Mouse (Mus musculus) thymus, postnatal 14 days (tissue): ENCODE results near the gene Atp6v0e.

Experiments used
- DNase-seq: peaks from one replicate; pipeline ENCODE4 v3.0.0; 2021

Atp6v0e gene

DNA sequence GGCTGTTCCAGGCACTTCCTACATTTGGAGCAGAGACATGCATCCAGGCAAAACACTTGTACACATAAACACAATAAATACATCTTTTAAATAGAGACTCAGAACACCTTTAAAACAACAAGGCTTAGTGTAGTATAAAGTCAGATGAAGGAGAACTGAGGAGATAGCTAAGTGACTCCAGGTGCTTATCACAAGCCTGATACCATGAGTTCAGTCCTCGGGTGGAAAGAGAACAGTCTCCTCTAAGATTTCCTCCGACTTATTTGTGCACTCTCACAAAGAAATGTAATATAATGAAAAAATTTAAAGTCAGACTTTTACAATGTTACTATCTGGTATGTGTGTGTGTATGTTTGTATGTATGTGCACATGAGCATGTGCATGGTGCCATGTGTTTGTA is 58.8 kb downstream of the Atp6v0e start:
- DNase-seq, result no peak

DNA sequence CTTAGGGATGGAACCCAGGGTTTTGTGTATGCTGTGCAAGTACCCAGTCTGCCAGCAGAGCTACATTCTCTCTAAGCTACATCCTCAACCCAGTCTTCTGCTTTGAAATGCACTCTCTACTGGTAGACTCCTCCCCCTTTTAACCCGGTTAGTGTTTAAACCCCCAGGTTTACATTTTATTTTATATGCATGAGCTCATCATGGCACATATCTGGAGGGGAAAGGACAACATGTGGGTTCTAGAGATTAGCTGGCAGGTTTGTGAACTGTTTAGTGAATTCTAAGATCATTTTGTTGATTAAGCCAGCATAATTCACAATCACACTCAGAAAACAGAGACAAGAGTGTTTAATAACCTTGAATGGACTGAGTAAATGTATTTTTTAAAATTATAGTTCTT is 61.8 kb downstream of the Atp6v0e start:
- DNase-seq, result no peak

DNA sequence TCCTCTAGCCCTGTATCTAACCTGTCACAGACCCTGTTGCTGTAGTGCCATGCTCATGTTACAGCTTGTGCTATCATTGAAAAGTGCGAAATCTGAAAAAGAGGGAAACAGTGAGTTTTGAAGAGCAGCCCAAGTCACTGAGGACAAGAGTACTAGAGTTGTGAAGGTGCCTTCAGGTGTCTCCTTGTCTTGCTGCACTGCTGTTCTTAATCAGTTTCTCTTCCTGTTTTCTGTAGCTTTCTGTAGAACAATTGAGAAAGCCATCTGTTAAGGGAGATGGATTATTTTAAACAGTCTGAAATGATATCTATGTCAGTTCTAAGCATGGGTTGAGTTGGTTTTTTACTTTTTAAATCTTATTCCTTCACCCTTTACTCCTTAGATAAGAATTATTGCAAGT is 63.6 kb downstream of the Atp6v0e start:
- no peak for DNase-seq

DNA sequence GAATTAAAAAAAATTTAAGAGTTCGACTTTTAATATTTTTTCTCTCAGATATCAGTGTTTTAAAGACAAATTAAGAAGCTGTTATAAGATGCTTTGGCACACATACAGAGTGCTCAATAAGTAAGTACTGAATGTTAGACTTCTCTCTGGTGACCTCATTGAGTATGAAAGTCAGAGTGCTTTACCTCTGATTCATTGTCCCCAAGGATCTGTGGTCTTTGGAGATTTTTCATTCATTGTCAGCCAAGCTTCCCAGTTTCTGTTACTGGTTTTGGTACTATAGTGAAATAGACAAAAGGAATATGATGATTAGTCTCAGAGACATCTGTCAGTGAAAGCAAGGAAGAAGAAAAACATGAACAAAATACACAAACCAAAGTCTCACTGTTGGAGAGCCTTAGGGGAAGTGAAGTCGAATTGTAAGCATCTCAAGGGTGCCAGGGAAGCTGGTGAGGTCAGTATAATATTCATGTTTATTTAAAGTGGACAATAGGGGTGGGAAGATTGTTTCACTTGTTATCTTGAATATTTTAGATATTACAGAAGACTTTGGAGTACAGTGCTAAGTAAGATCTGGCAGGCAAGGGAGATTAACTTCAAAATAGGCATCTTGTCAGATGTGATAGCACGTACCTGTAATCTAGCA is 64.2 kb downstream of the Atp6v0e start:
- no peak for DNase-seq

DNA sequence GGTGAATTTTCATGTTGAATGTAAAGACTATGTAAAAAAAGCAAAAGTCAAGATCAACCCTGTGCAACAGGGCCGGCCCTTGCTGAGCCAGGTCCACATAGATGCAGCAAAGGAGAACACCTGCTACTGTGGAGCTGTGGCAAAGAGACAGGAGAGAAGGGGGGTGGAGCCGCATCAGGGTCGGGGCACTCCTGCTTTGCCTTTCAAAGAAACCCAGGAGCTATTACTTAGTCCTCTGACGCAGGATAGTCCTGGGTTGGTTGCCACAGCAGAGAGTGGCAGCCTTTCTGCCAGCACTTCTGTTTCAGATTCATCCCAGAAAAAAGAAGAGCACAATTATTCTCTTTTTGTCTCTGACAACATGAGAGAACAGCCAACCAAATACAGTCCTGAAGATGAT is 79.5 kb downstream of the Atp6v0e start:
- no peak for DNase-seq

DNA sequence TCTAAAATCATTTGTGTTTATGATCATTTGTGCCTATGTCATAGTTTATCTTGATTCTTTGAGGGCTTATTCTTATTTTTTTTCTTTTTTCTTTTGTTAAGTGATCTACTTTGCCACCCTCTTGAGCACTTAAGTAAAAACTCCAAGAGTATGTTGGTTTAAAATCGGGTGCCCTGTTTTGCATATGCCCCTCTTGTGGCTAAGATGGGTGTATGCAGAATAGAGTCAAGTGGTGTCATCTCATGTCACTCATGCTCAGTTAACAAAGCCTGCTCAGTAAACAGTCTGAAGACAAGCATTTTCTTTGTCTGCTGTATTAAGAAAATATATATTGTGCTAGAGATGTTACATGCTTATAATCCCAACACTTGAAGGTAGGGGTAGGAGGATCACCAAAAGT is 80.3 kb downstream of the Atp6v0e start:
- DNase-seq, result no peak
